Mouse (Mus musculus): ENCODE data around the gene Catsperz.

DNA sequence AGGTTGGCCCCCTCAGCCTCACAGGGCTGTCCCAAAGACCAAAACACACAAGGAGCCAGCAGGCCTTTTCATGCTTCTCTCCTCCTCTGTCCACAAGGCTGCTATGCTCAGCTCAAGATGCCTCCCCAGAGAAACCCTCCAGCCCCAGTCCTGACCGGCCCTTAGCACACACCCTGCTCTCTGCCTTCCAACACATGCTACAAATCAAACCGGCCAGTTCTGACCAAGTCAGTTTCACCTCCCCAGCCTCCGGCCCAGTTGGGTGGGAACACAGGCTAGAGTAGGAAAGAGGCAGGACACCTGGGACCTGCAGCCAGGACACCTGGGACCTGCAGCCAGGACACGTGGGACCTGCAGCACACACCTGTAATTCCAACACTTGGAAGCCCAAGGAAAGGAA, 8.7 kb downstream of the Catsperz start:
- TF ChIP-seq EP300 (IDR thresholded peaks at IDR 0.05; ENCODE audit: low read depth) (no peak), CTCF (IDR thresholded peaks at IDR 0.05; ENCODE audit: low read depth) (no peak)
